Mouse (Mus musculus) CH12.LX (cell line): ENCODE results near the gene Zfp423.

Experiments
- CTCF ChIP-seq, 2 experiments: IDR thresholded peaks in 1 of 2; conservative IDR thresholded peaks in 1 of 2; 2 replicates each; pipeline ENCODE4 v1.5.1; 2011 to 2012; ENCODE audit warnings: low read depth in 2 of 2, low read length in 2 of 2, improper control_type of control experiment in 1 of 2, inconsistent platforms in 1 of 2, mild to moderate bottlenecking in 1 of 2, moderate library complexity in 1 of 2
- JUN ChIP-seq: IDR thresholded peaks from 2 replicates; pipeline ENCODE4 v1.6.1; 2011; ENCODE audit warnings: low read depth, mild to moderate bottlenecking, low read length, improper control_type of control experiment, moderate library complexity; ENCODE audit not compliant: insufficient read depth
- NRF1 ChIP-seq: IDR thresholded peaks from 2 replicates; pipeline ENCODE4 v1.6.1; 2014; ENCODE audit warnings: low read depth, mild to moderate bottlenecking, inconsistent platforms, low read length, improper control_type of control experiment, moderate library complexity
- POLR2A ChIP-seq: IDR thresholded peaks from 2 replicates; pipeline ENCODE4 v1.6.1; 2011; ENCODE audit warnings: low read depth, mild to moderate bottlenecking, improper control_type of control experiment, low read length

- no peak for TF ChIP-seq CTCF (conservative IDR thresholded peaks at IDR 0.05 in 1 of 2, IDR thresholded peaks at IDR 0.05 in 1 of 2; ENCODE audit: low read depth in 2 of 2, low read length in 2 of 2)
- no peak for TF ChIP-seq POLR2A
- no peak for TF ChIP-seq NRF1
- no peak for TF ChIP-seq JUN
These were observed 67.5 kb downstream of the Zfp423 start for GRCm38 (mm10) chr8:87891884-87892283.
